Mouse (Mus musculus) splenic B cell, adult 2 months (primary cell): ENCODE measurements around the gene Gm20388.

Experiments
- DNase-seq: peaks from one replicate; pipeline ENCODE4 v3.0.0-alpha.2; 2011; ENCODE audit warnings: low read depth, low spot score
- H3K27me3 ChIP-seq: 2 replicates; pipeline ENCODE4 v1.6.1; 2012; ENCODE audit warnings: mild to moderate bottlenecking, low read length, moderate library complexity, mixed read lengths; ENCODE audit not compliant: control insufficient read depth, poor library complexity, insufficient read depth, severe bottlenecking
- H3K36me3 ChIP-seq: 2 replicates; pipeline ENCODE4 v1.6.1; 2012; ENCODE audit warnings: mild to moderate bottlenecking, low read length, moderate library complexity, mixed read lengths; ENCODE audit not compliant: control insufficient read depth, poor library complexity, insufficient read depth, severe bottlenecking

Gene Gm20388

DNA sequence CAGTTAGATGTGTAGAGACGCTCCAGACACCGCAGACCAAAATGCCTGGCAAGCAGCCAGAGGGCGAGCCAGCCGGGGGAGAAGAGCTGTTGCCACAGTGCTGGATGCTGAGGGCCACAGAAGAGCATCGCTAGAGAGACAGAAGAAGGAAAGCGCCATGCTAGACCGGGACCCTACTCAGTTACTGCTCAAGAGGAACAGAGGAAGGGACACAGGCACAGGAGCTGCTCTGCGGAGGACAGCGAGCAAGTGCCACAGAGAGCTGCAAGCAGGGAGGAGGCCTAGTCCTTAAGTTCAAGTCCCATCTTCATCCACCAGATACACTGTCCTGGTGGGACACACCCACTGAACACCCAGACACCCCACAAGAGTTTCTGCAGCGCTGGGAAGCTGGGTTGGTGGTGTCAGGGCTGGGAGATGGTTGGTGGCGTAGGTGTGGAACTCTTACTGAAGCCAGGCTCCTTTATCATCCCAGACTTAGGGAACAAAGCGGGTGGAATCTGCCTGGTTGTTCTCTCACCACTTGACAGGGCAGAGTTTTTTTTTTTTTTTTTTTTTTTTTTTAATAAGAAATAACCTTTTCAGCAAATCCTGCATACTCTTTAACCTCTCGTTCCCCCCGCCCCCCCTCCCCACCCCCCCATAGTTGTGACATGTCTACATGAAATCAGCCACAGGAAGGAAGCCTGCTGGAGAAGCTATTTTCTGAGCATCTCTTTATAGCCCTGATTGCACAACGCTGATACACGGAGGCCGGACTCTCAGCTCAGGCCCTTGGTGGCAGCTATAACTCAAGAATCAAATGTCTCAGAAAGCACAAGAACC is 786.7 kb downstream of the Gm20388 start:
- no peaks in the 10 kb centered on the region for H3K36me3 ChIP-seq
- H3K27me3 ChIP-seq, result no peaks in the 10 kb centered on the region
- DNase-seq, result peak; percentile 48

- Histone ChIP-seq H3K27me3 (no peaks in the 10 kb centered on the region), H3K36me3 (no peaks in the 10 kb centered on the region)
- DNase-seq, result peak; percentile 53
Measured at GRCm38 (mm10) chr8:120697979-120698272, 787.3 kb downstream of the Gm20388 start.

GRCm38 (mm10) chr8:120698426-120698825 is 787.8 kb downstream of the Gm20388 start:
- Histone ChIP-seq H3K27me3 (no peaks in the 10 kb centered on the region), H3K36me3 (no peaks in the 10 kb centered on the region)
- DNase-seq, result no peak

GRCm38 (mm10) chr8:120699079-120699478 is 788.4 kb downstream of the Gm20388 start:
- no peaks in the 10 kb centered on the region for H3K27me3 ChIP-seq
- H3K36me3 ChIP-seq, result no peaks in the 10 kb centered on the region
- DNase-seq, result no peak

DNA sequence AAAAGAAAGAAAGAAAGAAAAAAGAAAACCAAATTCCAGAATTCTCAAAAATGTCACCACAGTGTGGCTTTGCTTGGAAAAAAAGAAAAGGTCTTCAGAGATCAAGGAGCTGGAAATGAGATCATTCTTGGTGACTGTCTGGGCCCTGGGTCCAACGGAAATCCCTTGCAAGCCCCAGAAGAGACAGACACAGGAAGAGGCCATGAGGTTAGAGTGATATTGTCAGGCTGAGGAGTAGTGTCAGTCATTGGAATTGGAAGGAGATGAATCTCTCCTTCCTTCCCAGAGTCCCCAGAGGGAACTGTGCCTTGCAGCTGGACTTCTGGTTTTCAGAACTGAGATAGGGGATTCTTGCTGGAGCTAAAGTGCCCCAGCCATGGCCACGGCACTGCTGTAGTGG is 788.9 kb downstream of the Gm20388 start:
- no peaks in the 10 kb centered on the region for H3K36me3 ChIP-seq
- no peaks in the 10 kb centered on the region for H3K27me3 ChIP-seq
- no peak for DNase-seq

DNA sequence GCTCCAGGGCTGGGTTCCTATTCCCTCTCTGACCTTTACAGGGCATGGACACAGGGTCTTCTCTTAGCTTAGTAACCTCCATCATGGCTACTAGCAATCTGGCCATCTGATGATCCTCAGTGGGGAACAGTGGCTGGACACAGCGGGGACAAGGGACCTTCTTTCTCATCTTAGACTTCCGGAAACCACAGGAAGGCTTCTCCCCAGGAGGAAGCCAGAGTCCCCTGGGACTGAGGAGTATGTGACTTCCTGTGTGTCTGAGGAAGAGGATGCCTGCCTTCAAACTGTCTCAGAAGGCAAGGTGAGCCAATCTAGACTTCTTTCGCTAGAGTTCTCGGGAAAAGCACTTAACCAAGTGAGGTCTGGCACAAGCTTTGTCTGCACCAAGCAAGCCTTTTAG is 789.4 kb downstream of the Gm20388 start:
- H3K27me3 ChIP-seq, result no peaks in the 10 kb centered on the region
- no peaks in the 10 kb centered on the region for H3K36me3 ChIP-seq
- no peak for DNase-seq

DNA sequence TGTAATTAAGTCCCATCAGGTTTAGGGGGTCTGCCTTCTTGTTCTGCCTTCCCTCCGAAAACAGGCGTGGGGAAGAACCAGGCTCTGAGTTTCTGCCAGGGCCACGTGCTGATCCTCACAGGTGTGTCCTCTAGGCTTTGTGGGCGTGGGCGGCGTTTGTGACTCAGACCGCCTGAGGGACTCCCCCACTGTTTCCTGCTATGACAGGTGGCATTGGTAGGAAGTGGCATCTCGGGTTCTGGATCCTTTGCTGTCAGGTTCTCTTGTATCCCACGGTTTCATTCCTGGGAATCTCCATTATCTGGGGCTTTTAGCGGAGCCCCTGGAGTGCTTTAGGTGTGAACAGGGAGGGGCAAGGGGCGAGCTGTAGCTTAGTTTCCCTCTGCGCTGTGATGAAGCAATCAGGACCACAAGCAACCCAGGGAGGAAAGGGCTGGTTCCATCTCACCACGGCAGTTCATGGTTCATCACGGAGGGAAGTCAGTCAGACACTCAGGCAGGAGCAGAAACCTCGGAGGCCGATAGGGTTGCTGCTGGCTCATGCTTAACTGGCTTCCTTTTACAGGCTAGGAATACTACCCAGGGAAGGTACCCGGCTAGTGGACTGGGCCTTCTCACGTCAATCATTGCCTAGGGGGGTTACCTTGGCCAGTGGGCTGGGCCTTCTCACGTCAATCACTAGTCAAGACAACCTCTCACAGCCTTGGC is 791.3 kb downstream of the Gm20388 start:
- Histone ChIP-seq H3K27me3 (no peaks in the 10 kb centered on the region), H3K36me3 (no peaks in the 10 kb centered on the region)
- peak; percentile 92 for DNase-seq

- Histone ChIP-seq H3K36me3 (no peaks in the 10 kb centered on the region), H3K27me3 (no peaks in the 10 kb centered on the region)
- DNase-seq, result no peak
Measured at GRCm38 (mm10) chr8:120704203-120704602, 793.6 kb downstream of the Gm20388 start.

GRCm38 (mm10) chr8:120705163-120705562 is 794.5 kb downstream of the Gm20388 start:
- Histone ChIP-seq H3K36me3 (no peaks in the 10 kb centered on the region), H3K27me3 (no peaks in the 10 kb centered on the region)
- DNase-seq, result no peak

- Histone ChIP-seq H3K36me3 (no peaks in the 10 kb centered on the region), H3K27me3 (no peaks in the 10 kb centered on the region)
- DNase-seq, result no peak
Measured at GRCm38 (mm10) chr8:120706193-120706592, 795.6 kb downstream of the Gm20388 start.

DNA sequence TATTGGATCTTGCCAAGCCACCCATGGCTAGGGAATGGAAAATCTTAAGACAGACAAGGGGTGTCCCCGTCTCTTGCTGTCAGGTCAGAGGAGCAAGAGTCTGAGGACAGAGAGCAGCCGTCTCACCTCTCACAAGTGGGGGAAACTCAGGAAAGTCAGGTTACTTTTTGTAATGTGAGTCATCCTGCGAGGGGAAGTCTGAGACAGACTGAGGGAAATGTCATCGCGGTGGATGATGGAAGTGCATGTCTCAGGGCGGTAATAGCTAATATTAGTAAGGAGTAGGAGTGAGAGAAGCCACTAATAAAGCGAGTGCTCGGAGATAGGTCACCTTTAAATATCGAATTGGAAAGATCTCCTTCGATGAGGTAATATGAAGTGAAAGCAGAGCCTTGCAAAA is 798.5 kb downstream of the Gm20388 start:
- no peaks in the 10 kb centered on the region for H3K27me3 ChIP-seq
- H3K36me3 ChIP-seq, result no peaks in the 10 kb centered on the region
- no peak for DNase-seq

GRCm38 (mm10) chr8:120715200-120715599 is 804.6 kb downstream of the Gm20388 start:
- Histone ChIP-seq H3K36me3 (no peaks in the 10 kb centered on the region), H3K27me3 (no peaks in the 10 kb centered on the region)
- peak; percentile 54 for DNase-seq

GRCm38 (mm10) chr8:120715996-120716680 is 805.5 kb downstream of the Gm20388 start:
- H3K36me3 ChIP-seq, result no peaks in the 10 kb centered on the region
- no peak for DNase-seq
- H3K27me3 ChIP-seq, result no peaks in the 10 kb centered on the region

- Histone ChIP-seq H3K36me3 (no peaks in the 10 kb centered on the region), H3K27me3 (no peaks in the 10 kb centered on the region)
- DNase-seq, result peak; percentile 43
Measured at GRCm38 (mm10) chr8:120719586-120720236, 809.1 kb downstream of the Gm20388 start.

DNA sequence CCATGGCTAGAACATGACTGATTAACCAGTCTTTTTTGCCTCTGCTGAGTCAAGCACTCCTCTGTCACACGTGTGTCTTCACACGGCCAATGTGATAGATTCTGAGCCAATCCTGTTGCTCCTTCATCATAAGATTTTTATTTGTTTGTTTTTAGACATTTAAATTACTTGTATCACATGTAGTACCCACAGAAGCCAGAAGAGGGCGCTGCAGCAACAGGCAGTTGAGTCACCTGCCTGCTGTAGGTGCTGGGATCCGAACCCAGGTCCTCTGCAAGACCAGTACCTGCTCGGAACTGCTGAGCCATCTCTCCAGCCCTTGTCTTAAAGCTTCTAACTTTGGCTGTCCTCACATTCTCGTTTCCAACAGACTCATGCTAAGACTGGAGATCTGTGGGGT is 812.4 kb downstream of the Gm20388 start:
- no peaks in the 10 kb centered on the region for H3K27me3 ChIP-seq
- peak; percentile 43 for DNase-seq

More for the DNA sequence above, 812.4 kb downstream of the Gm20388 start:
- H3K36me3 ChIP-seq, result no peaks in the 10 kb centered on the region
